Mouse (Mus musculus): ENCODE data around the gene Sema5b. TPM values are rescaled to one million over a fixed set of nuclear protein-coding genes. Genes with fewer than 3 reads are reported as not detected.

Gene Sema5b
- polyA plus RNA-seq, 1 experiment from 2014 or later, result 3.4 TPM

DNA sequence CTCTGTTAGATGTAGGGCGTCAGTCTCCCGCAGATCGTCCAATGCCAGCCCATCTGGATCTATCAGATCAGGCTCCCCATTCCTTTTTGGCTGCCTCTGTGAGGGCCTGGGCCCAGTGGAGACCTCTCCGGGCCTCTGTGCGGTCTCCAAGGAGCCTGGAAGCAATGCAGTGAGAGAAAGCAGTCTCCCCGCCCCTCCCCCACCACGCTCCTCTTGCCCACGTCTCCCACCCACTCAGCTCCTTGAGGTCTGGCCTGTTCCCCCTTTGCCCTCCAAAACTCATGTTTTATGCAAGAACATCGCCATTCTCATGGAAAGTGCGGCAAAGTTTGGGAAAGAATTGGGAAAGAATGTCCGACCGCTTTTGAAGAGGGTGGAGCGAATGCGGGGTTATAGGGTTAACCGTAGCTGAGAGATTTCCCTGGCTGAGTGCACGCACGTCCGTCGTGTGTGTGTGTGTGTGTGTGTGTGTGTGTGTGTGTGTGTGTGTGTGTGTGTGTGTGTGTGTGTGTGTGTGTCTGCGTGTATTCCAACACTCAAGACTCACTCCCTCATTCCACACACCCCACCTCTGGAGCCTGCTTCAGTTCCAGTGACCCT, 47.0 kb downstream of the Sema5b start:
- peaks cover 57% of the 10 kb centered on the region for H3K4me1 ChIP-seq
- peak overlapping the region; percentile 47 for H3K4me3 ChIP-seq
- peak; percentile 63 for DNase-seq (ENCODE audit: low spot score)

DNA sequence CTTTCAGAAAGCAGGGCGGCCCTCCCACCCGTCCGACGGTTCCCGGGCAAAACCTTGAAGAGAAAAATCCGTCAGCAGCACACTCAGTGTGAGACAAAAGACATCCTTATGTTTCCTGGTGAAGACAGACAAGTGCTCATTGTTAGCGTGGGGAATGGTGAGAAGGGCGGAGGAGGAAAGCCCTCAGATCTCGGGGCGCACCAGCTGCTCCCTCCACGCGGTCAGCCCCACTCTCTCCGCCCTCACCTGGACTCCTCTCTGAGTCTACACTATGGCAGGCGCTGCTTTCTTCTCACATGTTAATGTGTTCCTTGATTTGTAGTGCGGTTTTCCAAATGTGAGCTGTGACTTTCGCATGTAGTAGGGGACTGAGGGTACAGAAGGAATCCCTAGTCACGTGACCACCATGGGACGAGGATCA, 47.8 kb downstream of the Sema5b start:
- Histone ChIP-seq H3K36me3 (no peaks in the 10 kb centered on the region), H3K9me3 (replicated peaks) (no peaks in the 10 kb centered on the region), H3K27ac (no peak overlapping the region; the same call in 1 of the 2 replicates), H3K4me1 (peaks cover 56% of the 10 kb centered on the region), H3K27me3 (ENCODE audit: low read depth, poor library complexity, severe bottlenecking) (peaks cover 36% of the 10 kb centered on the region), H3K4me3 (peak overlapping the region; percentile 17; the same call in 1 of the 2 replicates)
- 19% methylated on average over 18 of the region's 18 CpGs for WGBS
- DNase-seq (ENCODE audit: low spot score), result peak; percentile 42

More for the DNA sequence above, 47.0 kb downstream of the Sema5b start:
- Histone ChIP-seq H3K9me3 (replicated peaks) (no peaks in the 10 kb centered on the region), H3K36me3 (no peaks in the 10 kb centered on the region), H3K27ac (peak overlapping the region; percentile 79), H3K27me3 (ENCODE audit: low read depth, poor library complexity, severe bottlenecking) (peaks cover 36% of the 10 kb centered on the region)
- 7% methylated on average over 20 of the region's 20 CpGs for WGBS

DNA sequence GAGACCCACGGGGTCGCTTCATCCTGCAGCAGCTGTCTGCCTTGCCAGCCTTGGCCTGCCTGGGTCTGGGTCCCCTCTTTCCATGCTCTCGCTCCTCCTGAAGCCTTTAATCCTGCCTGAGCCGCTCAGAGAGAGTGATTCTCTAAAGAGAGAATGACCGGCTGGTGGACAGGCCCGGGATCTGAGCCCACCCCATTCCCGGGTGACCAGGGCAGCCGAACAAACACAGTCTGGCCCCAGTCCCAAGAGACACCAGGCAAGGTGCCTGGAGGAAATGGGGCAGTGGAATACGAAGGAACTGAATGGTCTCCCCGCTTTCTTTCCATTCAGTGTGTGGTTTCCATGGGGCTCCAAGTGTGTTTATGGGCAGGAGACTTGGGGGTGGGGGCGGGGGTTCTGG, 50.8 kb downstream of the Sema5b start:
- Histone ChIP-seq H3K4me1 (peaks cover 49% of the 10 kb centered on the region), H3K4me3 (no peak overlapping the region), H3K36me3 (no peaks in the 10 kb centered on the region), H3K27ac (peak overlapping the region; percentile 3; the same call in 1 of the 2 replicates), H3K9me3 (replicated peaks) (no peaks in the 10 kb centered on the region), H3K27me3 (ENCODE audit: low read depth, poor library complexity, severe bottlenecking) (peaks cover 35% of the 10 kb centered on the region)
- WGBS, result 29% methylated on average over 11 of the region's 11 CpGs
- DNase-seq (ENCODE audit: low spot score), result no peak

GRCm38 (mm10) chr16:35592274-35593065, 51.5 kb downstream of the Sema5b start:
- Histone ChIP-seq H3K36me3 (no peaks in the 10 kb centered on the region), H3K4me1 (peaks cover 53% of the 10 kb centered on the region), H3K9me3 (replicated peaks) (no peaks in the 10 kb centered on the region), H3K27me3 (ENCODE audit: low read depth, poor library complexity, severe bottlenecking) (peaks cover 28% of the 10 kb centered on the region), H3K27ac (peak overlapping the region; percentile 58; the same call in 1 of the 2 replicates), H3K4me3 (no peak overlapping the region)
- WGBS, result 24% methylated on average over 5 of the region's 5 CpGs
- DNase-seq (ENCODE audit: low spot score), result no peak

- Histone ChIP-seq H3K27ac (no peak overlapping the region), H3K36me3 (no peaks in the 10 kb centered on the region), H3K27me3 (ENCODE audit: low read depth, poor library complexity, severe bottlenecking) (peaks cover 23% of the 10 kb centered on the region), H3K4me1 (peaks cover 51% of the 10 kb centered on the region), H3K4me3 (no peak overlapping the region), H3K9me3 (replicated peaks) (no peaks in the 10 kb centered on the region)
- 97% methylated on average over 5 of the region's 5 CpGs for WGBS
- no peak for DNase-seq (ENCODE audit: low spot score)
Observed at GRCm38 (mm10) chr16:35593474-35593873, 52.5 kb downstream of the Sema5b start.

DNA sequence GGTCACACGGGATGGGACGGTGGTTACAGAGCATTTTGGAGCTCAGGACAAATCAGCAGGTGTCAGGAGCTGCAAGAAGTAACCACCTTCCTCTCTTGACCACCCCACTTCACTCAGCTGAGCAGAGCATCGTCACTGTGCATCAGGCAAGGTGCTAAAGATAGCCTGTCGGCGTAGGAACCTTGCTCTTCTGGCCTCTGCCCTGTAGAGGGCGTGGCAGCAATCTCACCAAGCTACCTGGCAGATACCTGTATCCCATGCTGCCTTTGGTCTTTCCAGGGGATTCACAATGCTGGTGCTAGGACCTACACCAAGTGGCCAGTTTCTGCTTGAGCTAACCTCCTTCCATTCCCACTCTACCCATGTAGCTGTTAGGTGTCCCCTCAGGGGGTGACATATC, 55.3 kb downstream of the Sema5b start:
- no peak overlapping the region for H3K4me3 ChIP-seq
- H3K27ac ChIP-seq, result no peak overlapping the region
- 63% methylated on average over 6 of the region's 6 CpGs for WGBS

GRCm38 (mm10) chr16:35596661-35597350, 55.9 kb downstream of the Sema5b start:
- H3K27me3 ChIP-seq (ENCODE audit: low read depth, poor library complexity, severe bottlenecking), result peaks cover 23% of the 10 kb centered on the region; the same call in 1 of the 2 replicates
- H3K9me3 ChIP-seq (replicated peaks), result no peaks in the 10 kb centered on the region
- DNase-seq (ENCODE audit: low spot score), result peak; percentile 63
- H3K4me3 ChIP-seq, result no peak overlapping the region
- H3K36me3 ChIP-seq, result no peaks in the 10 kb centered on the region
- H3K27ac ChIP-seq, result peak overlapping the region; percentile 42
- peaks cover 52% of the 10 kb centered on the region for H3K4me1 ChIP-seq
- 54% methylated on average over 8 of the region's 8 CpGs for WGBS

More for the DNA sequence above, 55.3 kb downstream of the Sema5b start:
- no peak for DNase-seq (ENCODE audit: low spot score)
- Histone ChIP-seq H3K9me3 (replicated peaks) (no peaks in the 10 kb centered on the region), H3K4me1 (peaks cover 56% of the 10 kb centered on the region), H3K36me3 (no peaks in the 10 kb centered on the region), H3K27me3 (ENCODE audit: low read depth, poor library complexity, severe bottlenecking) (peaks cover 23% of the 10 kb centered on the region; the same call in 1 of the 2 replicates)

DNA sequence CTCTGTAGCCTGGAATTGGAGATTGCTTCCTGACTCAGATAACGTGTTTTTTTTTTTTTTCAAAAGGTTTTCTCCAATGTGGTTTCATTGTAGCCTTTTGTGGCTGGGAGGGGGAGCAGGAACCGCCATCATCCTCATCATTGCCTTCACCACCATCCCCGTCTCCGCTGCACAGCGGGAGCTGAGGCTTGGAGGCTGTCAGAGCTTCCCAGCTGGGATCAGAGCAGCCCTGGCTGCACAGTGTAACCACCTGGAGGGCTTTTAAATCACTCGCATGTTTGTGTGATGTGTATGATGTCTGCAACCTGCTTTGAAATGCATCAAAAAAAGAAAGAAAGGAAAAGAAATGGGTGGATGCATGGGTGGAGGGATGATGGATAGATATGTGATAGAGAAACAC, 57.0 kb downstream of the Sema5b start:
- 11% methylated on average over 6 of the region's 6 CpGs for WGBS
- H3K27ac ChIP-seq, result no peak overlapping the region
- peaks cover 40% of the 10 kb centered on the region for H3K4me1 ChIP-seq

DNA sequence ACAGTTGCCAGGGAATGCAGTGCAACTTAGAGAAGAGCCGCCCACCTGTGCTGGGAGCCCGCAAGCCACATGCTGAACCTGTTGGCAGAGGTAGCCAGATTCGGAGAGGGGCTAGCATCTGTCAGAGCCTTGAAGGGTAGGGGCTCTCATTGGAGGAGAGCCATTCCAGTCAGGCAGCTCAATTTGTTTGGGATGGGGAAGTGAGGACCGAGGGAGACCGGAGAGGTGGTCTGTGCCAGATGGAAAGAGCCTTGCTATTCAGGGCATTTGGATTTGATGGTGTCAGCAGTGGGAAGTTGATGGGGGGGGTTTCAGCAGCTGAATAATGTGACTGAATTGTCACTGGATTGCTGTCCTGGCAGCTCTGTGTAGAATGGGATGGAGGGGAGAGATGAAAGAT, 57.9 kb downstream of the Sema5b start:
- H3K4me3 ChIP-seq, result no peak overlapping the region
- no peaks in the 10 kb centered on the region for H3K9me3 ChIP-seq (replicated peaks)
- DNase-seq (ENCODE audit: low spot score), result no peak
- H3K36me3 ChIP-seq, result no peaks in the 10 kb centered on the region
- H3K4me1 ChIP-seq, result peaks cover 40% of the 10 kb centered on the region
- peaks cover 16% of the 10 kb centered on the region; the same call in 1 of the 2 replicates for H3K27me3 ChIP-seq (ENCODE audit: low read depth, poor library complexity, severe bottlenecking)
- H3K27ac ChIP-seq, result no peak overlapping the region
- WGBS, result 56% methylated on average over 5 of the region's 5 CpGs

More for the DNA sequence above, 57.0 kb downstream of the Sema5b start:
- Histone ChIP-seq H3K4me3 (no peak overlapping the region), H3K9me3 (replicated peaks) (no peaks in the 10 kb centered on the region), H3K27me3 (ENCODE audit: low read depth, poor library complexity, severe bottlenecking) (peaks cover 16% of the 10 kb centered on the region; the same call in 1 of the 2 replicates), H3K36me3 (no peaks in the 10 kb centered on the region)
- DNase-seq (ENCODE audit: low spot score), result no peak

DNA sequence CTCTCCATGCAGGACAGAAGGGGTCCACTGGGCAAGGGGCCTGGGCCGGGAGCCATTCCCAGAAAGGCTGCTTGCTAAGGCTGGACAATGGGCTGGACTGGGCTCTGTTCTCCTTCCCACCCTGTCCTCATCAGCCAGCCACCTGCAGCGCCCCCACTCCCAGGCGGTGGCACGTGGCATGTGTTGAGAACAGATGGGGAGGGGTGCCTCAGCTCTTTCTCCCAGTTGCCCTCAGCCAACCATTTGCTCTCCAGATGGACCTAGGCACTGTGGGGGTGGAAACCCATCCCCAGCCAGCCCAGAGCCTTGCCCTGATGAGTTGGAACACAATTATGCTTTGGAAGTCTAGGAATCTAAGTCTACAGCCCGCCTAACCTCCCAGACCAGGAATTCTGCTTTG, 59.3 kb downstream of the Sema5b start:
- Histone ChIP-seq H3K36me3 (no peaks in the 10 kb centered on the region), H3K4me1 (peaks cover 38% of the 10 kb centered on the region), H3K27ac (no peak overlapping the region), H3K27me3 (ENCODE audit: low read depth, poor library complexity, severe bottlenecking) (peaks cover 16% of the 10 kb centered on the region; the same call in 1 of the 2 replicates), H3K9me3 (replicated peaks) (no peaks in the 10 kb centered on the region), H3K4me3 (no peak overlapping the region)
- DNase-seq (ENCODE audit: low spot score), result no peak
- 68% methylated on average over 5 of the region's 5 CpGs for WGBS

DNA sequence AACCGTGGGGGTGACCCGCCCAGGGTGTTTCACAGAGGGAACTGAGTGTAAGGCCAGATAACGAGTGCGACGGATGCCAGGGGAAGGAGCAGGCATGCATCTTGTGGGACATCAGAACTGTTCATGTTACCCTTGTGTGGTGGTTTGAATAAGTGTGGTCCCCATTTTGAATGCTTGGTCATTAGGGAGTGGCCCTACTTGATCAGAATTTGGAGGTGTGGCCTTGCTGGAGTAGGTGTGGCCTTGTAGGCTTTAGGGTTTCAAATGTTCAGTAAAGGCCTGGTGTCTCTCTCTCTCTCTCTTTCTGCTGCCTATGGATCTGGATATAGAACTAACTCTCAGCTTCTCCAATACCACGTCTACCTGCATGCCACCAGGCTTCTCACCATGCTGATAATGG, 60.5 kb downstream of the Sema5b start:
- H3K4me3 ChIP-seq, result no peak overlapping the region
- peaks cover 16% of the 10 kb centered on the region; the same call in 1 of the 2 replicates for H3K27me3 ChIP-seq (ENCODE audit: low read depth, poor library complexity, severe bottlenecking)
- H3K4me1 ChIP-seq, result peaks cover 30% of the 10 kb centered on the region
- 92% methylated on average over 6 of the region's 6 CpGs for WGBS
- no peaks in the 10 kb centered on the region for H3K36me3 ChIP-seq
- H3K9me3 ChIP-seq (replicated peaks), result no peaks in the 10 kb centered on the region
- DNase-seq (ENCODE audit: low spot score), result no peak
- no peak overlapping the region for H3K27ac ChIP-seq

DNA sequence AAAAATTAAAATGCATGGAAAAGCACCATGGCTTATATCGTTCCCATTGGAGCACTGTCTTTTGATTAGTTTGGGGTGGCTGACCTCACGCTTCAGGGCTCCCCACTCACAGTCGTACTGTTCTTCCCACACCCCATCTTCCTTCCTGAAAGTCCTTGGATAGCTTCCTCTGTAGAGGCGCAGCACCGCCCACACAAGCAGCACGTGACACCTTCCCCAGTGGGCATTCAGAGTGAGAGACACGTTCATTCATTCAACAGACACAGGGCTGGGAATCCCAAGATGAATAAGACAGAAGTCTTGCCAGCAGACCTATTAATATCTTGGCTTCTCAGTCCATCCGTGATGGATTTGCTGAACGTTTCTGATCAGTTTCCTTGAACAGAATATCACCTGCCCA, 61.6 kb downstream of the Sema5b start:
- 82% methylated on average over 9 of the region's 9 CpGs for WGBS

More for the DNA sequence above, 61.6 kb downstream of the Sema5b start:
- no peaks in the 10 kb centered on the region for H3K36me3 ChIP-seq
- H3K27ac ChIP-seq, result no peak overlapping the region
- H3K4me3 ChIP-seq, result no peak overlapping the region
- H3K27me3 ChIP-seq (ENCODE audit: low read depth, poor library complexity, severe bottlenecking), result peaks cover 16% of the 10 kb centered on the region; the same call in 1 of the 2 replicates
- no peak for DNase-seq (ENCODE audit: low spot score)
- H3K9me3 ChIP-seq (replicated peaks), result no peaks in the 10 kb centered on the region
- H3K4me1 ChIP-seq, result peaks cover 19% of the 10 kb centered on the region
